Mouse (Mus musculus) colon, adult 2 months (tissue): ENCODE measurements around the gene Dazap2. TPM values are rescaled to one million over a fixed set of nuclear protein-coding genes. Genes with fewer than 3 reads are reported as not detected.

Experiments
- polyA plus RNA-seq: library from polyadenylated mRNA; depleted of rRNA; stranded (reverse); fragments of >200 nt; gene quantifications from 2 replicates; pipeline ENCODE4 v1.2.3, GENCODE M21; 2012; rRNA removed

Gene Dazap2
- polyA plus RNA-seq, result 669 and 1,069 TPM in 2 replicates

DNA sequence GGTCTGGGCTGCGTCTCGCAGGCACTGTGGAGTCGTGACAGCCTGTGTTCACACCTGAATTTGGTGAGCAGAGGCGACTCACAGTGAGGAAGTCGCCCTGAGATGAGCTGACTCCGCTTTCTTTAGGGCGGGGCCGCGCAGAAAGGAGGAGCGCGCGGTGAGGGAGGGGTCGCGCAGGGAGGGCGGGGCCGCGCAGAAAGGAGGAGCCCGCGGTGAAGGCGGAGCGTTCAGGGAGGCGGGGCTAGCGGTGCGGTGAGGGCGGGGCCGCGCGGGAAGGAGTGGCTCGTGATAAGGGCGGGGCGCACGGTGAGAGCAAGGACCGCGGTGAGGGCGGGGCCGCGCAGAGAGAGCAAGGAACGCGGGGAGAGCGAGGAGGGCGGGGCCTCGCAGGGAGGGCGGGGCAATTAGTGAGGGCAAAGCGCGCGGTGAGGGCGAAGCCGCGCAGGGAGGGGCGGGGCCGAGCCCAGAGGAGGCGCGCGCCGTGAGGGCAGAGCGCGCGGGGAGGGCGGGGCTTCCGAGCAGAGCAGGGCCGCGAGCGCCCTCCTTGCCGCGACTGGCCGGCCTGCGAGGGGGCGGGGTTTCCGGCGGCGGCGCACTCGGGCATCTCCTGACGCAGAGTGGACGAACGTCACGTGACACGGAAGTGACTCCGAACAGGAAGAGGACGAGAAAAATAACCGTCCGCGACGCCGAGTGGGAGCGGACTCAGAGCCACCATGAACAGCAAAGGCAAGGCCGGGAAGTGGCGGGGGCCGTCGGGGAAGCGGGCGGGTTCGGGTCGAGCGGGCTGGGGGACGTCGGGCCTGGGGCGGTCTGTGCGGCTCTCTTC lies at the start of gene Dazap2:
TSS of gene Dazap2 (plus strand) at position 354 of the 829 bp plus-strand sequence.

DNA sequence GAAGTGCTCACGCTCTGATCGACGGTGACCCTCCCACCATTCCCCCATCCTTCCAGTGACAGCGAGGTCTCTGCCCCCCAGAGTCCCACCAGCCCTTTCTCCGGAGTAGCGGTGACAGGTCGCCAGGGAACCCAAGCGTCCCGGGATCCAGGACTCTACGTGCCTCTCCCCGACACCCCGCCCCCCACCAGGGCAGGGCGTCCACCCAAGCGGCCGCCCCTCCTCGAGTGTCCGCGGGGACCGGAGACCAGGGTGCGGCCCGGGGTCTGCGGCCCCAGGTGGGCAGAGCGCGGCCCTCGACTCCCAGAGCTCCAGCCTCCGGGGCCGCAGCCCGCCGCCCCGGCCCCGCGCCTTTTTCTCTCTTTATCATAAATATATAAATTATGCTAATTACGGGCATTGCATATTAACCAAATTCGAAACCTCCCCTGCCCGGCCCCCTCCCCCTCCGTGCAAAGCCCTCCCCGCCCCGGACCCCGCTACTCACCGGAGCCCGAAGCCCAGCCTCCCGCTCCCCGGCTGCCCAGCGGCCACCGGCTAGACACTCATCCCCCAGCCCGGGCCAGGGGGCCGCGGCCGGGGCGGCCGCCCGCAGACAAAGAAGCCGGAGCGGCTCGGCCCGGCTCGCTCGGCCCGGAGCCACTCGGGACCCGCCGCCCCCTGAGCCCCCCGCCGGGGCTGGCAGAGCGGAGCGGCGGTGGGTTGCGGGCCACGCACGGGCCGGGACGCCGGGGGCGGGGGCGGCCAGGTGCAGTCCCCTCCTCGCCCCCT lies 15.7 kb upstream of the Dazap2 start, which contains the start of gene Pou6f1:
TSS of gene Pou6f1 (minus strand) at position 709 of the 771 bp plus-strand sequence.

DNA sequence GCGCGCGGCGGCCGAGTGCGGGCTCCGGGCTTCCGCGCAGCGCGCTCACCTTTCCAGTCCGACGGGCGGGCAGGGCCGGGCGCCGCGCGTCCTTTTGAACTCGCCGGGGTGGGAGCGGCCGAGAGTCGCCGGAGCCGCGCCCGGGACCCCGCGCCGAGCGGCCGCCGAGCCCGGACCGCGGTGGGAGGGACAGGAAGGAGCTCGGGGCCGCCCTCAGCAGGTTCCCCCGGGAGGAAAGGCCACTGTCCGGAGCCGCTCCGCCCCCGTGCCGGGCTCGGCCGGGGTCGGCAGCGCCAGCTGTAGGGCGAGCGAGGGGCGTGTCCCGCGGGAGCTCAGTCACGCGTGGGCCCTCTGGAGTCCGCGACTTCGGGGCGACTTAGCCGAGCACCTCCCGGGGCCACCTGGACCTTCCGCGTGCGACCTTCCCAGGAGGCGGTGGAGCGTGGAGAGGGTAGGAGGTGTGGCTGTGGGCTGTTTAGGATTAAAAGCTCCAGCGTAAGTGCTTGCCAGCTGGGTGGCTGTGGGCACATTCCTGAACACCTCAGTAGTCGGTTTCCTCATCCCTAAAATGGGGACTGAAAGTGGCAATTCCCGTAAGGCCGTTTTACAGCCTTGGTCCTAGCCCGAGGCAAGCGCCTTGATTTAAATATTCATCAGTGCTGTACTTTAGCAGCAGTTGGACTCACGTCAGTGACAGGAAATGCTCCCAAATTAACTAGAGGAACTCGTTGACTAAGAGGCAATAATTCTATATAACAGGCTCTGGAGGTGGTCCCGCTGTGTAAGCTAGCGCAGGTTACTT lies 21.8 kb downstream of the Dazap2 start, which contains the start of gene Smagp:
TSS of gene Smagp (minus strand) at position 241 of the 802 bp plus-strand sequence.

DNA sequence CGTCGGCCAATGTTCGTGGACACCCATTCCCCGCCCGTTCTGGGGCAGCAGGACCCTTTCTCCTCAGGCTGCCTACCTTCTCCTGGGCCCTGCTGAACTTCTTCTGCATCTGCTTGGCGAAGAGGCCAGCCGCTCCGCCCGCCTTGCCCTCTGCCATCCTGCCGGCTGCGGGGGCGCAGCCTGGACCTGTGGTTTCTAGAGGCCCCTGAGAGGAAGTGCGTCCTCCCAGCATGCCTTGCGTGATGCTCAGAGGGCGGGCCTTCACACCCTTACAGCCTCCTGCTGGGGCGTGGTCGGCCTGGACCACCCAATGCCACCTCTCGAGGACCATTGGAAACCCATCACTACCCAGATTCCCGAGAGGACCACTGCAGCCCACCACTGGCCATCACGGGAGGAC lies 54.2 kb downstream of the Dazap2 start, which contains the start of gene Bin2:
TSS of gene Bin2 (minus strand) at position 217 of the 400 bp plus-strand sequence.

Other genes with a start within 250 kb of the Dazap2 start
- gene Gm5475, start 193.2 kb upstream of the Dazap2 start, polyA plus RNA-seq, result 0.07 TPM in 1 of 2 replicates, not detected in the other
- gene Slc11a2, start 190.3 kb upstream of the Dazap2 start, polyA plus RNA-seq, result 33.4 and 40.0 TPM in 2 replicates
- 41.4 and 44.8 TPM in 2 replicates for gene Letmd1, start 146.3 kb upstream of the Dazap2 start, polyA plus RNA-seq
- gene Csrnp2, start 119.9 kb upstream of the Dazap2 start, polyA plus RNA-seq, result 2.1 and 2.4 TPM in 2 replicates
- gene Tfcp2, start 63.3 kb upstream of the Dazap2 start, polyA plus RNA-seq, result 4.6 and 8.1 TPM in 2 replicates
- 11.7 and 16.0 TPM in 2 replicates for gene Pou6f1, start 15.4 kb upstream of the Dazap2 start, polyA plus RNA-seq
- gene Smagp, start 21.6 kb downstream of the Dazap2 start, polyA plus RNA-seq, result 557 and 585 TPM in 2 replicates
- 3.6 and 4.2 TPM in 2 replicates for gene Bin2, start 54.2 kb downstream of the Dazap2 start, polyA plus RNA-seq
- gene Cela1, start 72.6 kb downstream of the Dazap2 start, polyA plus RNA-seq, result 515 and 2,945 TPM in 2 replicates
- gene Galnt6, start 114.0 kb downstream of the Dazap2 start, polyA plus RNA-seq, result 40.0 and 45.2 TPM in 2 replicates
- gene Slc4a8, start 146.4 kb downstream of the Dazap2 start, polyA plus RNA-seq, result 1.2 and 1.4 TPM in 2 replicates